Mouse (Mus musculus): ENCODE data around the gene Fut7. TPM values are rescaled to one million over a fixed set of nuclear protein-coding genes. Genes with fewer than 3 reads are reported as not detected.

Gene Fut7
- polyA plus RNA-seq (2012; fragmentation: generic; extraction: Trizol) = 0.08 TPM
- long read RNA-seq, experiment 1 = 0 reads
- long read RNA-seq, experiment 2 = 0 reads

- peak; percentile 85 for TF ChIP-seq CEBPB (IDR thresholded peaks at IDR 0.05; ENCODE audit: low read depth)
- no peak for TF ChIP-seq CTCF (IDR thresholded peaks at IDR 0.05; ENCODE audit: control insufficient read depth, insufficient read depth, insufficient read length)
- no peak for TF ChIP-seq MYOG (IDR thresholded peaks at IDR 0.05; ENCODE audit: control insufficient read depth, extremely low read depth, insufficient read length)
- TF ChIP-seq MYOD1 (IDR thresholded peaks at IDR 0.05; ENCODE audit: control insufficient read depth, insufficient read length, low read depth) = no peak
- no peak for TF ChIP-seq MAX (IDR thresholded peaks at IDR 0.05)
- no peak for TF ChIP-seq FOSL1 (IDR thresholded peaks at IDR 0.05; ENCODE audit: insufficient read depth, low read length, poor library complexity, severe bottlenecking)
- Histone ChIP-seq H3K36me3 (ENCODE audit: control insufficient read depth, insufficient read depth) (no peaks in the 10 kb centered on the region), H3K27me3 (ENCODE audit: control insufficient read depth, insufficient read depth, insufficient read length) (peaks cover 4% of the 10 kb centered on the region), H3K79me3 (ENCODE audit: low read depth) (no peaks in the 10 kb centered on the region), H3ac (ENCODE audit: control insufficient read depth, insufficient read length, low read depth) (no peak within 1 kb of the TSS), H3K4me3 (ENCODE audit: insufficient read depth, poor library complexity, severe bottlenecking) (no peak within 1 kb of the TSS), H3K79me2 (ENCODE audit: control insufficient read depth, insufficient read depth) (no peaks in the 10 kb centered on the region)
Observed at GRCm38 (mm10) chr2:25422587-25423410, at the start of gene Fut7. Gene Fut7, plus strand, starts transcription at chr2:25423267.

- peak overlapping the region; percentile 75 for H3ac ChIP-seq (ENCODE audit: control insufficient read depth, insufficient read length, low read depth)
- TF ChIP-seq CTCF (IDR thresholded peaks at IDR 0.05; ENCODE audit: control insufficient read depth, insufficient read depth, insufficient read length) (no peak), MYOG (IDR thresholded peaks at IDR 0.05; ENCODE audit: control insufficient read depth, extremely low read depth, insufficient read length) (no peak), CEBPB (IDR thresholded peaks at IDR 0.05; ENCODE audit: low read depth) (no peak), FOSL1 (IDR thresholded peaks at IDR 0.05; ENCODE audit: insufficient read depth, low read length, poor library complexity, severe bottlenecking) (no peak), USF1 (IDR thresholded peaks at IDR 0.05; ENCODE audit: low read depth) (no peak)
Observed at GRCm38 (mm10) chr2:25373431-25373830, 49.6 kb upstream of the Fut7 start.

GRCm38 (mm10) chr2:25376589-25376988 is 46.5 kb upstream of the Fut7 start:
- Histone ChIP-seq H3ac (ENCODE audit: control insufficient read depth, insufficient read length, low read depth) (no peak overlapping the region), H3K79me3 (ENCODE audit: low read depth) (peaks cover 3% of the 10 kb centered on the region), H3K36me3 (ENCODE audit: control insufficient read depth, insufficient read depth) (peaks cover 30% of the 10 kb centered on the region), H3K79me2 (ENCODE audit: control insufficient read depth, insufficient read depth) (peaks cover 22% of the 10 kb centered on the region), H3K4me3 (ENCODE audit: insufficient read depth, poor library complexity, severe bottlenecking) (no peak overlapping the region), H3K27me3 (ENCODE audit: control insufficient read depth, insufficient read depth, insufficient read length) (no peaks in the 10 kb centered on the region)
- TF ChIP-seq CEBPB (IDR thresholded peaks at IDR 0.05; ENCODE audit: low read depth) = no peak
- TF ChIP-seq MYOG (IDR thresholded peaks at IDR 0.05; ENCODE audit: control insufficient read depth, extremely low read depth, insufficient read length) = no peak
- TF ChIP-seq CTCF (IDR thresholded peaks at IDR 0.05; ENCODE audit: control insufficient read depth, insufficient read depth, insufficient read length) = peak; percentile 40
- TF ChIP-seq MAX (IDR thresholded peaks at IDR 0.05) = no peak

More at GRCm38 (mm10) chr2:25373431-25373830, 49.6 kb upstream of the Fut7 start:
- H3K36me3 ChIP-seq (ENCODE audit: control insufficient read depth, insufficient read depth) = peaks cover 27% of the 10 kb centered on the region
- H3K27me3 ChIP-seq (ENCODE audit: control insufficient read depth, insufficient read depth, insufficient read length) = no peaks in the 10 kb centered on the region
- H3K79me3 ChIP-seq (ENCODE audit: low read depth) = peaks cover 3% of the 10 kb centered on the region
- peak overlapping the region; percentile 79 for H3K4me3 ChIP-seq (ENCODE audit: insufficient read depth, poor library complexity, severe bottlenecking)
- peaks cover 22% of the 10 kb centered on the region for H3K79me2 ChIP-seq (ENCODE audit: control insufficient read depth, insufficient read depth)

GRCm38 (mm10) chr2:25384492-25384891 is 38.6 kb upstream of the Fut7 start:
- Histone ChIP-seq H3K4me3 (ENCODE audit: insufficient read depth, poor library complexity, severe bottlenecking) (no peak overlapping the region), H3K36me3 (ENCODE audit: control insufficient read depth, insufficient read depth) (no peaks in the 10 kb centered on the region), H3ac (ENCODE audit: control insufficient read depth, insufficient read length, low read depth) (no peak overlapping the region), H3K79me2 (ENCODE audit: control insufficient read depth, insufficient read depth) (no peaks in the 10 kb centered on the region), H3K79me3 (ENCODE audit: low read depth) (no peaks in the 10 kb centered on the region), H3K27me3 (ENCODE audit: control insufficient read depth, insufficient read depth, insufficient read length) (peaks cover 14% of the 10 kb centered on the region)
- no peak for TF ChIP-seq CTCF (IDR thresholded peaks at IDR 0.05; ENCODE audit: control insufficient read depth, insufficient read depth, insufficient read length)
- no peak for TF ChIP-seq USF1 (IDR thresholded peaks at IDR 0.05; ENCODE audit: low read depth)
- no peak for TF ChIP-seq MAX (IDR thresholded peaks at IDR 0.05)
- no peak for TF ChIP-seq MYOG (IDR thresholded peaks at IDR 0.05; ENCODE audit: control insufficient read depth, extremely low read depth, insufficient read length)
- TF ChIP-seq FOSL1 (IDR thresholded peaks at IDR 0.05; ENCODE audit: insufficient read depth, low read length, poor library complexity, severe bottlenecking) = no peak
- no peak for TF ChIP-seq CEBPB (IDR thresholded peaks at IDR 0.05; ENCODE audit: low read depth)
- no peak for TF ChIP-seq MYOD1 (IDR thresholded peaks at IDR 0.05; ENCODE audit: control insufficient read depth, insufficient read length, low read depth)

- Histone ChIP-seq H3ac (ENCODE audit: control insufficient read depth, insufficient read length, low read depth) (no peak overlapping the region), H3K4me3 (ENCODE audit: insufficient read depth, poor library complexity, severe bottlenecking) (no peak overlapping the region), H3K79me2 (ENCODE audit: control insufficient read depth, insufficient read depth) (no peaks in the 10 kb centered on the region), H3K36me3 (ENCODE audit: control insufficient read depth, insufficient read depth) (no peaks in the 10 kb centered on the region), H3K79me3 (ENCODE audit: low read depth) (no peaks in the 10 kb centered on the region), H3K27me3 (ENCODE audit: control insufficient read depth, insufficient read depth, insufficient read length) (peaks cover 30% of the 10 kb centered on the region)
- TF ChIP-seq MYOD1 (IDR thresholded peaks at IDR 0.05; ENCODE audit: control insufficient read depth, insufficient read length, low read depth) (no peak), MAX (IDR thresholded peaks at IDR 0.05) (no peak), CEBPB (IDR thresholded peaks at IDR 0.05; ENCODE audit: low read depth) (no peak), MYOG (IDR thresholded peaks at IDR 0.05; ENCODE audit: control insufficient read depth, extremely low read depth, insufficient read length) (no peak), CTCF (IDR thresholded peaks at IDR 0.05; ENCODE audit: control insufficient read depth, insufficient read depth, insufficient read length) (no peak), FOSL1 (IDR thresholded peaks at IDR 0.05; ENCODE audit: insufficient read depth, low read length, poor library complexity, severe bottlenecking) (no peak), USF1 (IDR thresholded peaks at IDR 0.05; ENCODE audit: low read depth) (no peak)
Observed at GRCm38 (mm10) chr2:25391266-25391665, 31.8 kb upstream of the Fut7 start.
